Mouse (Mus musculus): ENCODE measurements at regions not wholly inside any gene's neighbourhood (a gene's known extent, or its start where the extent isn't known, plus 50 kb on each side); places are given as distances from the start of the nearest gene placed in this dataset.

DNA sequence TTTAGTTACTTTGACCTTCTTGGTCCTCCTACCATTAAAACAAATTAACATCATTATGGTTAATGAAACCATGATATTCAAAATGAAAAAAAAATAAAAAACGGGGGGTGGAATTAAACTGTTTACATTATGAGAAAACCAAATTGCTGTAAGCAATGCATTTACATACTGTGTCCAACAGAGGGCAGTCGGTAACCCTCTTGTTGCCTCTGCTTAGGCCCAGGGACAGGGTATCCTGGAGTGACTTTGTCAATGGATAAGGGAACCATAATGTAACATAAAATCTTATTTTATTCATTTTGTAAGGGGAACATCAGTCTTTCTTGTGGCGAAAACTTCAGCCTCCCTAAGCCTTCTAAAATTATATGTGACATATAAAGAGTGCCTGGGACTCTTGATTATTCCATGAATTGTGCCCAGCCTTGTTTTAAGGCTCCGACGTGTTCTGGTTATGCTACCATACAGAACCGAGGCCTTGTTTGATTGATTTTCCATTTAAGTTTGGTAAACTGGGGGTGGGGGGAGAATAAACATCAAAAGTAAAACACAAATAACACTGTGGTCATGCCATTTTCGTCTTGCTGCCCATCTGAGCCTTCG, 207.3 kb upstream of the Vegfc start:
- H3K36me3 ChIP-seq (ENCODE audit: control insufficient read depth, insufficient read depth, low read length): no peaks in the 10 kb centered on the region
- H3K4me3 ChIP-seq (ENCODE audit: low read depth, low read length): no peak overlapping the region
- H3K9me3 ChIP-seq (replicated peaks; ENCODE audit: control insufficient read depth, low read length): no peaks in the 10 kb centered on the region
- H3K9ac ChIP-seq (ENCODE audit: low read length): no peak overlapping the region
- no peak overlapping the region for H3K4me2 ChIP-seq (ENCODE audit: low read length)
- no peaks in the 10 kb centered on the region for H3K27me3 ChIP-seq (replicated peaks; ENCODE audit: control insufficient read depth, insufficient read depth, low read length)
- ATAC-seq (peak; percentile 69), DNase-seq (ENCODE audit: low spot score) (peak; percentile 70)
- 59% methylated on average over 8 of the region's 8 CpGs for WGBS
- H3K27ac ChIP-seq (ENCODE audit: low read depth, low read length): no peak overlapping the region
- no peaks in the 10 kb centered on the region for H3K4me1 ChIP-seq (ENCODE audit: control insufficient read depth, insufficient read depth, low read length)

DNA sequence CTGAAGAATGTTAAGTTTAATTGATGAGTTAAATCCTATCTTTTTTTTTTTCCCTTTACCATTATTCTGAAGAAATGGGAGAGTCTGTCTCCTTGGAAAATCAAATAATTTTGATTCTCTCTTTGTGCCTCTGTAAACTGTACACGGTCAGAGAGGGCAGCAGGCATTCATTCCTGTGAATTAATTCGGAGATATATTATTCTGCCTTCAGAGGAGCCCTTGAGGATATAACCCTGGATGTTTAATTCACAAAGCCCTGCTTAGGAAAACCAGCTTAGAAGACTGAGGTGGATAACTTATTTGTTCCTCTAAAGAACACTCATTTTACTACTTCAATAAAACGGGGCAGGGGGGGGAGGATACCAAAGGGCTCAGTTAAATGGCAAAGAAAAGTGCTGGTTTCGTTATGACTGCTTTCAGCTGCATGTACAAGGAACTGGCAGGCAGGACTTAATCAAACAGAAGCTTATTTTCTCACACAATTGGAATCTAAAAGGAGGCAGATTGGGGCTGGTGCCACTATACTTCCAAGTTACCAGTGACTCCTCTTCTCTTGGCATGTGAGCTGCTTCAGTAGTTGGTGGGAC, 205.3 kb upstream of the Vegfc start:
- Histone ChIP-seq H3K36me3 (ENCODE audit: control insufficient read depth, insufficient read depth, low read length) (no peaks in the 10 kb centered on the region), H3K27ac (ENCODE audit: low read depth, low read length) (no peak overlapping the region), H3K27me3 (replicated peaks; ENCODE audit: control insufficient read depth, insufficient read depth, low read length) (no peaks in the 10 kb centered on the region), H3K4me3 (ENCODE audit: low read depth, low read length) (no peak overlapping the region), H3K4me1 (ENCODE audit: control insufficient read depth, insufficient read depth, low read length) (no peaks in the 10 kb centered on the region), H3K9ac (ENCODE audit: low read length) (no peak overlapping the region), H3K9me3 (replicated peaks; ENCODE audit: control insufficient read depth, low read length) (no peaks in the 10 kb centered on the region), H3K4me2 (ENCODE audit: low read length) (no peak overlapping the region)
- DNase-seq (ENCODE audit: low spot score): peak; percentile 9
- ATAC-seq: no peak
- 17% methylated on average over 4 of the region's 4 CpGs for WGBS

DNA sequence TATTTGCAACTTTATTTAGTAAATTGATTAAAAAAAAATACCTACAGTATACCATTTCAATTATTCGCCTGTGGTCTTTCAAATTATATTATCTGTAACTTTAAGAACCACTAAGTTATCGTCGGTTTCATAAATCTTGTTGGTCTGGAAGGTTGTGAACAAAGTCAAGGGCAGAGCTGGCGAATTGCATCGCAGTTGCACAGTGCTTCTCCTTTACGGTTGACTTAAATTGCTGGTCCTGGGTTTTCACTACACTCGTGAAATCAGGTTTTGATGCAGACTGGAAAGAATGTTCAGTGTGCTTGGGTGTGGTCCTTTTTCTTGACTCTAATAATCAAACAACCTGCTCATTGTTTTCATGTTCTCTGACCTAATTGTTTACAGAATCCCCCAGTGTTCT, 198.6 kb upstream of the Vegfc start:
- Histone ChIP-seq H3K9me3 (replicated peaks; ENCODE audit: control insufficient read depth, low read length) (no peaks in the 10 kb centered on the region), H3K4me2 (ENCODE audit: low read length) (no peak overlapping the region), H3K4me1 (ENCODE audit: control insufficient read depth, insufficient read depth, low read length) (no peaks in the 10 kb centered on the region), H3K27me3 (replicated peaks; ENCODE audit: control insufficient read depth, insufficient read depth, low read length) (no peaks in the 10 kb centered on the region), H3K36me3 (ENCODE audit: control insufficient read depth, insufficient read depth, low read length) (no peaks in the 10 kb centered on the region), H3K9ac (ENCODE audit: low read length) (no peak overlapping the region), H3K4me3 (ENCODE audit: low read depth, low read length) (no peak overlapping the region), H3K27ac (ENCODE audit: low read depth, low read length) (no peak overlapping the region)
- DNase-seq (ENCODE audit: low spot score) (no peak), ATAC-seq (no peak)
- 92% methylated on average over 7 of the region's 7 CpGs for WGBS

DNA sequence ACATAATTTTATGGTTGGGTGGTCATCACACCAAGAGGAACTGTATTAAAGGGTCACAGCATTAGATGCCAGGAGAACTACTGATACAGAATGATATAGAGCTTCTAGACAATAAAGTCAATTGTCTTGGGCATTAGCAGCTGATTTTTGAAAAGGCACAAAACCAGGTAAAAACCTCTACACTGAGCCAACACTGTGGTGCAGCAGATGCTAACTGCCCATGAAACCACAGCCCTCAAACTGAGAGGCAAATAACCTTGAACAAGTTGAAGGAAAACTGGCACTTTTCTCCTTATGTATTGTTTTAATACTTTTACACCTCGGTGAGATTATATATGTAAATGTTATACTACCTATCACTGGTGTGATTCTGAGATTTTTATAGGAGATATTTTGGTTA, 195.9 kb upstream of the Vegfc start:
- Histone ChIP-seq H3K9me3 (replicated peaks; ENCODE audit: control insufficient read depth, low read length) (no peaks in the 10 kb centered on the region), H3K4me1 (ENCODE audit: control insufficient read depth, insufficient read depth, low read length) (no peaks in the 10 kb centered on the region), H3K27me3 (replicated peaks; ENCODE audit: control insufficient read depth, insufficient read depth, low read length) (no peaks in the 10 kb centered on the region), H3K9ac (ENCODE audit: low read length) (no peak overlapping the region), H3K27ac (ENCODE audit: low read depth, low read length) (no peak overlapping the region), H3K4me2 (ENCODE audit: low read length) (no peak overlapping the region), H3K4me3 (ENCODE audit: low read depth, low read length) (no peak overlapping the region), H3K36me3 (ENCODE audit: control insufficient read depth, insufficient read depth, low read length) (no peaks in the 10 kb centered on the region)
- DNase-seq (ENCODE audit: low spot score) (no peak), ATAC-seq (no peak)
- 86% methylated on average over 1 of the region's 1 CpGs for whole genome bisulfite sequencing

DNA sequence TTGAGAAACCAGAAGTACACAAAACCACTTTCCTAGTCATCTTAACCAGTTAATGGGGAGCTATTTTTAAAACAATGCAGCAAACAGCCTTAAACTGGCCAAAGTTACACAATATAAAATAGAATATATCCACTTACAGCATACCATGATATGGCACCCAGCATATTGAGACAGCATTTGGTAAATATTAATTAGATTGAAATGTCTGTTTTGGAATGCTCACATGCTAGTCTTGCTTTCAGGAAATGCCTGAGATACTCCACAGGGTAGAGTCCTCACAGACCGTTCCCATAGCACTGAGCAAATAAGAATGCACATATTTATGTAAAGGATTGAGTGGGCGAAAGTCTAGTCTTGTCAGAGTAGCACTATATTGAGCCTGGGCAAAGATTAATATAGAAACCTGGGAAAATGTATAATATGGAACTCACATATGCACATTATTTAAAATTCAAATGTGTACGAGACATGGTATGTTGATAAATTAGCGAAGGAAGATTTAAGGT, 185.1 kb upstream of the Vegfc start:
- H3K4me2 ChIP-seq (ENCODE audit: low read length): no peak overlapping the region
- no peaks in the 10 kb centered on the region for H3K36me3 ChIP-seq (ENCODE audit: control insufficient read depth, insufficient read depth, low read length)
- ATAC-seq: peak; percentile 58; the same call in 1 of the 2 replicates
- DNase-seq (ENCODE audit: low spot score): peak; percentile 15
- H3K9ac ChIP-seq (ENCODE audit: low read length): no peak overlapping the region
- 84% methylated on average over 4 of the region's 4 CpGs for WGBS
- H3K4me3 ChIP-seq (ENCODE audit: low read depth, low read length): no peak overlapping the region
- H3K9me3 ChIP-seq (replicated peaks; ENCODE audit: control insufficient read depth, low read length): no peaks in the 10 kb centered on the region
- H3K4me1 ChIP-seq (ENCODE audit: control insufficient read depth, insufficient read depth, low read length): no peaks in the 10 kb centered on the region
- H3K27me3 ChIP-seq (replicated peaks; ENCODE audit: control insufficient read depth, insufficient read depth, low read length): no peaks in the 10 kb centered on the region
- H3K27ac ChIP-seq (ENCODE audit: low read depth, low read length): no peak overlapping the region

DNA sequence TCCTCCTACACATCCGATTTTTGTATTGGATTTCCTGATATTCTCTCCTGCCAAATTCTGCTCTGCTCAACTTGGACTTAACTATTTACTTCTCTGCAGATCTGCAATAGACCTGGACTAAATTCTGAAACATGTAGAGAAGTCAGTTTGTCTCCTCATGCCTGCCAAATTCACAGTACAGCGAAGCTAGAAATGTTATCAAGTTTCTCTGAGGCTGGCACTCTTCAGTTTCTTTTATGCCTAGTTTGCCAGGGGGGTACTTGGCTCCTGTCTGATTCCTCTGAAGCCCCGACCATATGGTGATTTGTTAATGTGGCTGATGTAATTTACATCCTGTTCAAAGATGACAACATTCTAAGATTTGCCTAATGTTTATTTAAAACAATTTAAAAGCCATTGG, 184.6 kb upstream of the Vegfc start:
- Histone ChIP-seq H3K27me3 (replicated peaks; ENCODE audit: control insufficient read depth, insufficient read depth, low read length) (no peaks in the 10 kb centered on the region), H3K36me3 (ENCODE audit: control insufficient read depth, insufficient read depth, low read length) (no peaks in the 10 kb centered on the region), H3K4me2 (ENCODE audit: low read length) (no peak overlapping the region), H3K27ac (ENCODE audit: low read depth, low read length) (no peak overlapping the region), H3K9me3 (replicated peaks; ENCODE audit: control insufficient read depth, low read length) (no peaks in the 10 kb centered on the region), H3K9ac (ENCODE audit: low read length) (no peak overlapping the region), H3K4me1 (ENCODE audit: control insufficient read depth, insufficient read depth, low read length) (no peaks in the 10 kb centered on the region), H3K4me3 (ENCODE audit: low read depth, low read length) (no peak overlapping the region)
- peak; percentile 84 for DNase-seq (ENCODE audit: low spot score)
- WGBS: 53% methylated on average over 3 of the region's 3 CpGs
- ATAC-seq: peak; percentile 88

DNA sequence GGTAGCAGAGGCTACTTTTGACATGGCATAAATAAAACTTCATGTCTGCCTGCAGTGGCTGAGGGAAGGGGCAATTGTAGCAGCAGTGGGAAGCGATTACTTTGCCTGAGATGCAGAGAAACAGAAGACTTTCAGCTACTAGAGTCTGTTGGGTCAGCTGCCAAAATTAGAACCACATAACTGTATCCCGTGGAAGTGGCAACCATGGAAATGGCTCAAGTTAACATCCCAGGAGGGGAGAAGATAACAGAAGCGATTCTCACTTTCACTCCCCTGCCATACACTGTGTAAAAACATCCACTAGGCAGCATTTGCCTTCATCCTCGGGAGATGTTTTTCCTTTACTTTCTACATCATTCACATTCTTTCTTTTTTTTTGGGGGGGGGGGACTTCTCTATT, 155.1 kb upstream of the Vegfc start:
- Histone ChIP-seq H3K4me3 (ENCODE audit: low read depth, low read length) (no peak overlapping the region), H3K36me3 (ENCODE audit: control insufficient read depth, insufficient read depth, low read length) (no peaks in the 10 kb centered on the region), H3K4me2 (ENCODE audit: low read length) (no peak overlapping the region), H3K9ac (ENCODE audit: low read length) (no peak overlapping the region), H3K4me1 (ENCODE audit: control insufficient read depth, insufficient read depth, low read length) (no peaks in the 10 kb centered on the region), H3K27me3 (replicated peaks; ENCODE audit: control insufficient read depth, insufficient read depth, low read length) (no peaks in the 10 kb centered on the region), H3K9me3 (replicated peaks; ENCODE audit: control insufficient read depth, low read length) (no peaks in the 10 kb centered on the region; the same call in 1 of the 2 replicates), H3K27ac (ENCODE audit: low read depth, low read length) (no peak overlapping the region)
- ATAC-seq: no peak
- no peak for DNase-seq (ENCODE audit: low spot score)
- 85% methylated on average over 4 of the region's 4 CpGs for WGBS

DNA sequence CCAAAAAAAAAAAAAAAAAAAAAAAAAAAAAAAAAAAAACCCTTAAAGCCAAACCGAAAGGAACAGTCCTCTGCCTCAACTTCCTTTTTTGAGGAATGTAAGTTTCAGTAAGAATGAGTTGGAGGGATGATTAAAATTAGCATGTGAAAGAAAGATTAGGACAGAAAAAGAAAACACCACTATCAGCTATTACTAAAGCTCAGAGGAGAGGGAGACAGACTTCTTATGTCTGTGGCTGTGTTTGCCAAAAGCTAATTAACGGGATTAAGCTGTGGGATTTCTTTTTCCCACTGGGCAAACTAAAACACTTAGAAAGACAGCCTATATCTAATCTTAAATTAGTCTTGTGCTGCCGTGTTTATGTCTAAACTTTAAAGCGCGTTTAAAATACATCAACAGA, 146.7 kb upstream of the Vegfc start:
- H3K27ac ChIP-seq (ENCODE audit: low read depth, low read length): no peak overlapping the region
- no peaks in the 10 kb centered on the region for H3K9me3 ChIP-seq (replicated peaks; ENCODE audit: control insufficient read depth, low read length)
- no peaks in the 10 kb centered on the region for H3K27me3 ChIP-seq (replicated peaks; ENCODE audit: control insufficient read depth, insufficient read depth, low read length)
- no peak overlapping the region for H3K9ac ChIP-seq (ENCODE audit: low read length)
- 2% methylated on average over 5 of the region's 5 CpGs for WGBS
- ATAC-seq (peak; percentile 40; the same call in 1 of the 2 replicates), DNase-seq (ENCODE audit: low spot score) (peak; percentile 69)
- no peak overlapping the region for H3K4me3 ChIP-seq (ENCODE audit: low read depth, low read length)
- 0 out of 2 replicates have a peak, but pooled peaks cover 2% of the 10 kb centered on the region for H3K4me1 ChIP-seq (ENCODE audit: control insufficient read depth, insufficient read depth, low read length)
- no peak overlapping the region for H3K4me2 ChIP-seq (ENCODE audit: low read length)
- H3K36me3 ChIP-seq (ENCODE audit: control insufficient read depth, insufficient read depth, low read length): no peaks in the 10 kb centered on the region

DNA sequence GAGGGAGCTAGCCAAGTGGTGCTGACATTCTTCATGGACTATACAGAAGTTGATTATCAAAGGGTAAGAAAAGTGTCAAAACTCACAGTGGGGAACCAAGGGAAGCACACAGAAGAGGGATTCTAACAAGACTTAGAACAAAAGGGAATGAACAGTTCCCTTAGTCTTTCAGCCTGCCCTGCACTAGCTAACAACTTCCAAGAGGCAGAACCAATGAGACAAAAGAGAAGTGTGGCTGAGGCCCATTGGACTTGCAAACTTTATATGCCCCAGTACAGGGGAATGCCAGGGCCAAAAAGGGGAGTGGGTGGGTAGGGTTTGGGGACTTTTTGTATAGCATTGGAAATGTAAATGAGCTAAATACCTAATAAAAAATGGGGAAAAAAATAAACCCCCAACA, 139.0 kb upstream of the Vegfc start:
- no peaks in the 10 kb centered on the region for H3K36me3 ChIP-seq (ENCODE audit: control insufficient read depth, insufficient read depth, low read length)
- H3K4me1 ChIP-seq (ENCODE audit: control insufficient read depth, insufficient read depth, low read length): no peaks in the 10 kb centered on the region; the same call in 1 of the 2 replicates
- DNase-seq (ENCODE audit: low spot score): peak; percentile 36
- no peaks in the 10 kb centered on the region for H3K9me3 ChIP-seq (replicated peaks; ENCODE audit: control insufficient read depth, low read length)
- ATAC-seq: peak; percentile 73
- H3K4me3 ChIP-seq (ENCODE audit: low read depth, low read length): no peak overlapping the region
- no peaks in the 10 kb centered on the region for H3K27me3 ChIP-seq (replicated peaks; ENCODE audit: control insufficient read depth, insufficient read depth, low read length)
- no peak overlapping the region for H3K4me2 ChIP-seq (ENCODE audit: low read length)
- no peak overlapping the region for H3K27ac ChIP-seq (ENCODE audit: low read depth, low read length)
- H3K9ac ChIP-seq (ENCODE audit: low read length): no peak overlapping the region

Data from forebrain, embryonic 14.5 days (tissue).